Mouse (Mus musculus) lung, adult 2 months (tissue): ENCODE results near the gene Mlc1.

Experiments
- CTCF ChIP-seq: fragments of 200-500 bp; IDR thresholded peaks from 2 replicates; pipeline ENCODE4 v1.5.1; 2011; ENCODE audit warnings: mild to moderate bottlenecking, low read length, control low read depth; ENCODE audit not compliant: insufficient read depth
- POLR2A ChIP-seq: fragments of 200-500 bp; IDR thresholded peaks from 2 replicates; pipeline ENCODE4 v1.6.1; 2011; ENCODE audit warnings: low read depth, mild to moderate bottlenecking, control low read depth, low read length, borderline replicate concordance; ENCODE audit errors: extremely low read depth

DNA sequence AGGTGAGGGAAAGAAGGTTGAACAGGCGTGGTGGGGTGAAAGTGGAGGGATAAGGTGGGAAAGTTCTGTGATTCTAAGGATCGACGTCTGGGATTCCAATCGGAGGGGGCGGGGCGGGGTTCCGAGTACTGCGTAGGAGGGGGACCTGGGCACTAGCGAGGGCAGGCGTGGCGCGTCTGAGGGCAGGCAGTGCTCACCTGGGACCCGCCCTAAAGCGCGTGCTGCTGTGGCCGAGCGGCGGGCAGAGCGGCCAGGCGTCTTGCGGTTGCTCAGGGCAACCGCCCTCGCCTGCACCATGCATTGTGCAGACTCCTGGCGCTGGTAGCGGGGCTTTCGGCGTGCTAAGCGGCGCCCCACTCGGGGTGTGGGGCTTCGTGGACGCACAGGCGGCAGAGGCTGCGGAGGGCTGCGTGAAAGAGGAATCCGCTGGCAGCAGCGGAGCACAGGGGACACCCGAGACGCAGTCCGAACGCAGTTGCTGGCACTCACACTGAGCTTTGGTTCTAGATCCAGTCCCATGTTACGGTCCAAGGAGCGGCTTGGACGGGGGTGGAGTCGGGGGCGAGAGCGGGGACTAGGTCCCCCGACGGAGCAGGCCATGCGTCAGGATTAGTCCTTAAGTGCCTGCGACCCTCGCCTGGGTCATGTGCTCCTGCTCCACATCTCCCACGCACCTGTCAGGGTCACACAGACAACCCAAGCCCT is 24.3 kb downstream of the Mlc1 start, which contains the start of gene Ttll8:
- TF ChIP-seq CTCF (no peak), POLR2A (no peak)
